Mouse (Mus musculus) hindbrain, embryonic 15.5 days (tissue): Measurements from ENCODE around the gene Srms. TPM values are rescaled to one million over a fixed set of nuclear protein-coding genes. Genes with fewer than 3 reads are reported as not detected.
A peak's percentile ranks its signal among the peaks of the same experiment; 100 is the strongest.

Experiments used
- ATAC-seq: fragments of 200-750 bp; cut with Nextera tagmentation; 2 replicates; pipeline ENCODE4 v1.8.0; 2017; ENCODE audit warnings: low read depth, moderate number of reproducible peaks, moderate TSS enrichment; ENCODE audit not compliant: low FRiP score
- H3K27ac ChIP-seq: fragments of 300-500 bp; sonication (generic); replicated peaks from 2 replicates; pipeline ENCODE4 v1.5.1; 2015; ENCODE audit warnings: mild to moderate bottlenecking, inconsistent platforms
- H3K27me3 ChIP-seq: fragments of 300-500 bp; sonication (generic); 2 replicates; pipeline ENCODE4 v1.6.1; 2015; ENCODE audit warnings: control low read depth, inconsistent platforms
- H3K36me3 ChIP-seq: fragments of 300-500 bp; sonication (generic); 2 replicates; pipeline ENCODE4 v1.6.1; 2015; ENCODE audit warnings: control low read depth, inconsistent platforms
- H3K4me1 ChIP-seq: fragments of 300-500 bp; sonication (generic); replicated peaks from 2 replicates; pipeline ENCODE4 v1.6.1; 2015; ENCODE audit warnings: control low read depth, inconsistent platforms
- H3K4me2 ChIP-seq: fragments of 300-500 bp; sonication (generic); 2 replicates; pipeline ENCODE4 v1.6.1; 2015; ENCODE audit warnings: moderate library complexity, mild to moderate bottlenecking, inconsistent platforms
- H3K4me3 ChIP-seq: fragments of 300-500 bp; sonication (generic); 2 replicates; pipeline ENCODE4 v1.5.1; 2015; ENCODE audit warnings: mild to moderate bottlenecking, inconsistent platforms
- H3K9ac ChIP-seq: fragments of 300-500 bp; sonication (generic); 2 replicates; pipeline ENCODE4 v1.6.1; 2015; ENCODE audit warnings: inconsistent platforms
- H3K9me3 ChIP-seq: fragments of 300-500 bp; sonication (generic); 2 replicates; pipeline ENCODE4 v1.6.1; 2016; ENCODE audit warnings: control low read depth, inconsistent platforms
- WGBS: fragments of 180-500 bp; shearing (Covaris S2); methylation state at CpG from one replicate; pipeline ENCODE4 v1.1.7; 2015; 5-methylcytosine and 5-hydroxymethylcytosine counted together
- polyA plus RNA-seq: library from polyadenylated mRNA; unstranded; fragments of >200 nt; fragmentation: Nextera tagmentation; extraction: Ambion mirVana; gene quantifications from 2 replicates; pipeline ENCODE4 v1.2.1, GENCODE M21; 2015

Gene Srms
- polyA plus RNA-seq, 1 experiment from 2014 or later = 0.18 TPM

DNA sequence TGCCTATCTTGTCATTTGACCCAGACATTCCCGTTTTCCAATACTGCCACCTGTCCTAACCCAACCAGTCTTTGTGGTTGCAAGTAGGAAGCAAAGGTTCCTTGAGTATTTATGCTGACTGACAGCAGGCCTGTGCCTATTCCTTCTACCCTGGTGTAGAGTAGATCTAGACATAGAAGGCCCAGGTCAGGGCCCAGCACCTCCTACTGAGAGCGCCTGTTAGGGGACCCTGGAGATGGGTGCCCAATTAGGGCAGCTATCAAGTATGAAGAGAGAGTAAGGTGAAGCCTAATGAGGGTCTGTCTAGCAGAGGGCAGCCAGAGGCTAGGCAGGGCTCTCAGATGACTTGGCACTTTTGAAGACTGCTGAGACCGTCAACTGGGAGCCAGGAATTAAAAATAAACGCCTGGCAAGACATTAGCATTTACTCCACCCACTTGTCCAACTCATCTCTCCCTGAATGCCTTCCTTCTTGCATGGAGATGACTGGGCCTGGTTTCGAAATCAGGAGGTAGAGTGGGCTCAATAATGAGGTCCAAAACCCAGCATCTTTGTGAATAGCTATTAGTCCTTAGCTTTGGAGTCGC, 55.2 kb downstream of the Srms start:
- H3K9me3 ChIP-seq = no peaks in the 10 kb centered on the region
- WGBS = 81% methylated on average over 6 of the region's 6 CpGs
- 0 out of 2 replicates have a peak overlapping the region, but pooled peaks have one; percentile 54 for H3K4me3 ChIP-seq
- peak overlapping the region; percentile 86 for H3K27ac ChIP-seq
- H3K9ac ChIP-seq = no peak overlapping the region
- peak overlapping the region; percentile 78 for H3K4me2 ChIP-seq
- ATAC-seq = no peak
- peaks cover 7% of the 10 kb centered on the region for H3K36me3 ChIP-seq
- H3K4me1 ChIP-seq = peaks cover 50% of the 10 kb centered on the region
- H3K27me3 ChIP-seq = no peaks in the 10 kb centered on the region

DNA sequence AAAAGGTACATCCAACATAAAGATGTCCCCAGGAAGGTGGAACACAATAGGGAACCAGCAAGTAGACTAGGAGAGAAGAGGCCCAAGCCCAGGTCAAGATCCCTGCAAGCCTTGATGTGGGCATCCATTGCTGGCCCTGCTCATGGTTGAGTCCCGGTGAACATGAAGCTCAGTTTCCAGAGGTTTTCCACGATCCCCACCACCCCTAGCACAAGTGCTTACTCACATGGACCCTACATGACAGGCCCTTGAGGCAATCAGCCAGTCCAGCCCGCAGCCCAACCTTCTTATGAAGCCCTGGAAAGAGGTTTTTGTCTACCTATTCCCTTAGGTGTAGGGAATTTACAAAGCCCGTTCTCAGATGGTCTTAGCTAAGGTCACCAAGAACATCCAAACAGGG, 55.8 kb downstream of the Srms start:
- Histone ChIP-seq H3K9ac (peak overlapping the region; percentile 80), H3K27me3 (no peaks in the 10 kb centered on the region), H3K9me3 (no peaks in the 10 kb centered on the region), H3K4me3 (peak overlapping the region; percentile 54), H3K4me2 (peak overlapping the region; percentile 78), H3K4me1 (peaks cover 54% of the 10 kb centered on the region), H3K36me3 (peaks cover 12% of the 10 kb centered on the region), H3K27ac (peak overlapping the region; percentile 86)
- WGBS = 78% methylated on average over 4 of the region's 4 CpGs
- no peak for ATAC-seq

DNA sequence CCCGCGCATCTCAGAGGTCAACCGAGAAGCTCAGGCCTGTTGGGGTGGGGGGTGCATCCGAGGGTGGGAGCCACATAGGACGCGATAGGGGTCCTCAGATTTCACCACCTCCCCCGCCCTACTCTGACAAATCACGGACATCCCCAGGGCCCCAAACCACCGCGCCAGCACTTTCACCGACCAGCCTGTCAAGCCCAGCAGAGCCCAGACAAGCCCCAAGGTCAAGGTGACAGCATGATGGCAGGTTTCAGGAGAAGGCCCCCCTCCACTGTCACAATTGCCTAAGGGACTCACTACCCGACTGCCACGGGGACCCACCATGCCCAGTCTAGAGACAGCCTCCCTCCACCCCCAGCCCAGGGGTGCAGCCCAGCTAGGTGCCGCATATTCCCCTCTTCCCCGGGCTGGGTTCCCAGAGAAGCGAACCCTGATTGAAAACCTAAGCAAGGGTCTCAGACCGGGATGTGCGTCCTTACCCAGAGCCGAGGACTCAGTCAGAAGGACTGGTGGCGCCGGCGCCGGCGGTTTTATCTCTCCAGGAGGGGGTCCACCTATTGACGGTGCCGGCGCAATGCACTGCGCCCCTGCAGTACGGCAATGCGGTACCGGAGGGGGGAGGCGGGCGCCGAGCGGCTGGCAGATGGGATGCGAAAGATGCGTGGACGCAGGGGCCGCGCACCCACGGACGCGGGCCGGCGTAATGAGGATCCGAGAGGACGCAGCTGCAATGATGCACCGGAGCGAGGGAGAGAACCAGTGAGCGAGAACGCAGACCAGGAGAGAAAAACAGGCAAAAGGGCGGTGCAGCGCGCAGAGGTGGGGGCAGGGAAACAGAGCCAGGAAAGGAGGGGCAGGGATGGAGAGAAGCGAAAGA, 56.5 kb downstream of the Srms start, which contains the start of gene Eef1a2:
Gene Eef1a2, minus strand, starts transcription at position 767 of the 874 bp plus-strand sequence.
- H3K9me3 ChIP-seq = no peaks in the 10 kb centered on the region
- peak within 1 kb of the TSS; percentile 80 for H3K9ac ChIP-seq
- no peaks in the 10 kb centered on the region for H3K27me3 ChIP-seq
- ATAC-seq = peak; percentile 82
- H3K4me3 ChIP-seq = peak within 1 kb of the TSS; percentile 54
- H3K36me3 ChIP-seq = peaks cover 17% of the 10 kb centered on the region
- H3K4me1 ChIP-seq = peaks cover 54% of the 10 kb centered on the region
- peak within 1 kb of the TSS; percentile 86 for H3K27ac ChIP-seq
- H3K4me2 ChIP-seq = peak within 1 kb of the TSS; percentile 78
- WGBS = 2% methylated on average over 55 of the region's 55 CpGs

DNA sequence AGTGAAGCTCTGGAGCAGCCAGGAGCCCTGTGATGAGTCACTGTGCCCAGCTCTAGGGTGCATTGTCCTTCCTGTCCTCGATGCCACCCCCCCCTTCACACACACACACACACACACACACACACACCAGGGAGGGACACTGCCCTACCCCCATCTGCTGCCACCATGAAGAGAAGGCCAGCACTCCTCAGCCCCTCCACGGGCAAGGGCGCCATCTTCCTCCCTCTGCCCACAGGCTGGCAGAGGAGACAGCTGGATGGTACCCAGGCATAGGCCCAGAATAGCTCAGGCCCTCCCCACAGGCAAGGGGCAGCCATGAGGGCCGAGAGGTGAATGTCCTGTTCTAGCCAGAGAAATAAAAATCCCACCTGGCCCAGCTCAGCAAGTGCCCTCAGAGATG, 57.2 kb downstream of the Srms start:
- no peaks in the 10 kb centered on the region; the same call in 1 of the 2 replicates for H3K27me3 ChIP-seq
- peak overlapping the region; percentile 54 for H3K4me3 ChIP-seq
- peak overlapping the region; percentile 80 for H3K9ac ChIP-seq
- peak overlapping the region; percentile 86 for H3K27ac ChIP-seq
- H3K36me3 ChIP-seq = peaks cover 18% of the 10 kb centered on the region
- H3K9me3 ChIP-seq = no peaks in the 10 kb centered on the region
- peak; percentile 5; the same call in 1 of the 2 replicates for ATAC-seq
- H3K4me2 ChIP-seq = peak overlapping the region; percentile 78
- H3K4me1 ChIP-seq = peaks cover 54% of the 10 kb centered on the region
- 48% methylated on average over 4 of the region's 4 CpGs for WGBS

Other genes starting within 250 kb of the Srms start
- gene Arfgap1, start 246.0 kb downstream of the Srms start, polyA plus RNA-seq = 114 and 119 TPM in 2 replicates
- 0.19 and 0.41 TPM in 2 replicates for gene Col20a1, start 226.7 kb downstream of the Srms start, polyA plus RNA-seq
- gene Chrna4, start 169.6 kb downstream of the Srms start, polyA plus RNA-seq = 40.7 and 42.0 TPM in 2 replicates
- gene Kcnq2, start 77.9 kb downstream of the Srms start, polyA plus RNA-seq = 45.8 and 50.4 TPM in 2 replicates
- gene Eef1a2, start 56.2 kb downstream of the Srms start, polyA plus RNA-seq = 13.5 and 14.5 TPM in 2 replicates
- gene Ppdpf, start 25.9 kb downstream of the Srms start, polyA plus RNA-seq = 398 and 410 TPM in 2 replicates
- gene Ptk6, start 10.4 kb downstream of the Srms start, polyA plus RNA-seq = not detected in 2 replicates
- 0.14 and 0.26 TPM in 2 replicates for gene Fndc11, start 6.8 kb upstream of the Srms start, polyA plus RNA-seq
- 0.26 and 0.39 TPM in 2 replicates for gene Helz2, start 28.8 kb upstream of the Srms start, polyA plus RNA-seq
- 14.9 and 15.1 TPM in 2 replicates for gene Gmeb2, start 74.8 kb upstream of the Srms start, polyA plus RNA-seq
- gene Stmn3, start 101.3 kb upstream of the Srms start, polyA plus RNA-seq = 1,559 and 1,575 TPM in 2 replicates
- gene Rtel1, start 106.6 kb upstream of the Srms start, polyA plus RNA-seq = 40.6 and 44.4 TPM in 2 replicates
- 77.0 and 84.9 TPM in 2 replicates for gene Zgpat, start 151.7 kb upstream of the Srms start, polyA plus RNA-seq
- gene Arfrp1, start 152.2 kb upstream of the Srms start, polyA plus RNA-seq = 81.2 and 82.7 TPM in 2 replicates
- gene Lime1, start 166.9 kb upstream of the Srms start, polyA plus RNA-seq = 51.6 and 56.5 TPM in 2 replicates
- 21.4 and 21.6 TPM in 2 replicates for gene Zbtb46, start 246.2 kb upstream of the Srms start, polyA plus RNA-seq